Mouse (Mus musculus) cerebral cortex, adult 2 months (tissue): ENCODE results near the gene Gm9922.

ENCODE experiments used
- WGBS: fragments of 180-500 bp; shearing (Covaris S2); methylation state at CpG from one replicate; pipeline ENCODE4 v1.1.7; 2018; 5-methylcytosine and 5-hydroxymethylcytosine counted together

Gm9922 gene

DNA sequence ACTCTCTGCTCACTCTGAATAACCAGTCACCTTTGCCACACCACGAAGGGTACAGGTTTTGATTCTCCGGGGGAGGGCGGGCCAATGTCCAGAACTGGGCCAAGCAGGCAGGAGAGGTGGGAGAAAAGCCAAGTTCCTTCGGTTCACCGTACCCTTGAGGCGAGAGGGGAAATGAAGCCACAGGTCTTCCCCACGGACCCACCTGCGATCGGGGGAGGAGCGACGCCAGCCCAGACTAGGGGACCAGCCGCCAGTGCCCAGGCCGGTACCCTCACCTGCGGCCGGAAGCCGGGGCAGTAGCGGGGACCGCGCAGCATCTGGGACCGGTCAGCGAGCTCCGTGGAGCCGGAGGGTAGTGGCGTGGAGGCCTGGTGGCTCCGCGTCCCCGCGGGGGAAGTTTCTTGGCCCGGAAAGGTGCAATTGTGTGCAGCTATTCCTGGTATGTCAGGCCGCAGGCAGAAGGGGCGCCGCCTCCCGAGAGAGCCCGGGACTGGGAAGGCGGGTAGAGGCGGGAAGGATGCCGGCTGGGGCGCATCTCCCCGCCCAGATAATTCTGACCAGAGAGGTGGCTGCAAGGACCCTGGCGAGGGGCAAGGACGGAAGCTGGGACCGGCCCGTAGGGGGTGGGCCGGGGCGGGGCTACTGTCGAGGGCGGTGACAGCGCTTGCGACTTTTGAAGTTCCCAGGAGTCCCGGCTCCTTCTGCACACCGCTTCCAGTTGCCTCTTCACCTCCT, at the start of gene Gm9922, which contains the start of gene Lmo7:
TSS of gene Gm9922 (minus strand) at position 578 of the 735 bp plus-strand sequence.
TSS of gene Lmo7 (plus strand) at position 721 of the 735 bp plus-strand sequence.
- 1% methylated on average over 51 of the region's 51 CpGs for WGBS

DNA sequence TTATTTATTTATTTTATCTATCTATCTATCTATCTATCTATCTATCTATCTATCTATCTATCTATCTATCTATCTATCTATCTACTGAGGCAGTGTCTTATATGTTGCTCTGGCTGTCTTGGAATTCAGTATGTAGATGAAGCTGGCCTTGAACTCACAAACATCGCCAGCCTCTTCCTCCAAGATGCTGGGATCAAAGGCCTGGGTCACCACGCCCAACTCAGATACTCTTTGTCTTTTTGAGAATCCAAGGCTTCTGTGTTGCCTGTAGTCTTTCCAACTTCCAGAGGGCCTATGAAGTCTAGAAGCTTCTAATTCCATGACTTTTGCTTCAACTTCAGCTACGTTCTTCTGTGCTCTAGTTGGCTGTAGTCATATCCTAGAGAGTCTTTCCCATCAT, 48.8 kb upstream of the Gm9922 start:
- 96% methylated on average over 3 of the region's 3 CpGs for WGBS

DNA sequence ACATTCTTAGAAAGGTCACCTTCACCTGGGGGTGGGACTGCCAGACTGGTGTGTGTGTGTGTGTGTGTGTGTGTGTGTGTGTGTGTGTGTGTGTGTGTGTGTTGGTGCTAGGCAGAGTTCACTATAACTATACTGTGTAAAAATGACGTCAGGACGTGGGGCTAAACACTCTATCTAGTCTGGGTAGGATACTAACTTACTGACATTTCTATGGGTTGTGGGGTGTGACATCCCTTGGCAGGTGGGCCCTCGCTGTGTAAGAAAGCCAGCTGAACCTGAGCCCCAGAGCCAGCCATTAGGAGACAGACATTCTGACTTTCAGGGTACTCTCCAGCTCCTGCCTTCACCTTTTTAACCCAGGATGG, 47.5 kb upstream of the Gm9922 start:
- WGBS = 79% methylated on average over 3 of the region's 3 CpGs

DNA sequence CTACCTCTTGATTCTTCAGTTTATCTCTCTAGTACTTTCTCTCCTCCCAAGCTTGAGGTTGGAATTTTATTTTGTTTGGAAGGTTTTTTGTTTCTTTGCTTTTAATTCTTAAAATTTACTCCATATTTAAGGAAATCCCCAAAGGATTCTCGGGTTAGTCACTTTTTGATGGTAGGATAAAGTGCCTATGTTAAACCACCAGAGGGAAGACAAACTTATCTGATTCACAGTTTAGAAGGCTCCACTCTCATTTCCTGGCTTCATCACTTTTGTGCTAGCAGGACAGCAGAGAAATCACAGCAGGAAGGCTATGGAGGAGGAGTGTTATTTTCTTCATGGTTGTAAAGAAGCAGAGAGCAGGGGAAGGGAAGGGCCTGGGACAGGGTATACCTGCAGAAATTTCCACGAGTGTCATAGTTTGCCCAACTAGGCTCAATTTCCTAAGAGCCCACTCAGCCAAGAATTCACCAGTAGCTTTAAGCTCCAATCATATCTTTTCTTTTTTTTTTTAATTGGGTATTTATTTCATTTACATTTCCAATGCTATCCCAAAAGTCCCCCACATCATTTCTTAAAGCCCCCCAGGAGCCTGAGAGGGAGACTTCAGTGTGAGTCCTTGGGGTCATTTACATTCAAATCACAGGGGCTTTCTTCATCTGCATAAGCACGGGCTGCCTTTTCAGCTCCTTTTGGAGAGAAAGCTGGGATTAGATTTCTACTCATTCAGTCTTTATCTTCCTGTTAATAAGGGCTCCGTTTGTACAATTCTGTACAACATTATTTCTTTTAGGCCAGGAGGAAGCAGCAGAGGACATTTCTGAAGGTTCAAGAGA, 46.9 kb upstream of the Gm9922 start:
- WGBS = 56% methylated on average over 4 of the region's 4 CpGs

DNA sequence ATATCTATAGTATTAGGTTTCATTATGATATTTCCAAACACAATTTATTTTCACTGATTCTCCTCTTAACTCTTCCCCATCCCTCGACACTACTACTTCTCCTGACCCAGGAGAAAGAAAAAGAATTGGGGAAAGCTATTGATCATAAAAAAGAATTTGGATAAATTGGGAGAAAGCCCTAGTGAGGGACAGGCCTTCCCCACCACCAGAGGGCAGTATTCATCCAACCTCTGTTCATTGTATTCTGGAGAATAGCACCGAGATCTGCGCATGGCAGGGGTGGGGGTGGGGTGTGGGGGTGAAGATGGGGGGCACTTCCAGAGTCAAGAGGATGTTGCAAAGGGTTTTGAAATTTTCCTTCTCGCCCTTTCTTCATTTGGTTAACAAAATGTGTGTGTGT, 45.0 kb upstream of the Gm9922 start:
- WGBS = 56% methylated on average over 4 of the region's 4 CpGs

DNA sequence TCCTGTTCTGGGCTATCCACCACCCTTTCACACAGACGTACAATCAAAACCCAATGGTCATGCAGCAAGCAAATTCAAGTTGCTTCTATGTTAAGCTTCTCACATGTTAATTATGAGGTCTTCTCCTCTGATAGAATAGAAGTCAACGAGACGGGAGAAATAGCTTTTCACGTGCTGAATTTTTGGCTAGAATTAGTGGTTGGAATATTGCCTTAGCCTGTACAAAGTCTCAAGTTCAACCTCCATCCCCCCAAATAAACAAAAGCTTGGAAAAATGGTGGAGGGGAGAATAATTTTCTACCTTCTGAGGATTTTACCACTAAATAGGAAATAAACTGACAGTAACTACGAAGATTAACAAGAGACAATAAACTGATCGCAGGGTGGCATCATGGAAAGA, 42.1 kb upstream of the Gm9922 start:
- 91% methylated on average over 6 of the region's 6 CpGs for WGBS

DNA sequence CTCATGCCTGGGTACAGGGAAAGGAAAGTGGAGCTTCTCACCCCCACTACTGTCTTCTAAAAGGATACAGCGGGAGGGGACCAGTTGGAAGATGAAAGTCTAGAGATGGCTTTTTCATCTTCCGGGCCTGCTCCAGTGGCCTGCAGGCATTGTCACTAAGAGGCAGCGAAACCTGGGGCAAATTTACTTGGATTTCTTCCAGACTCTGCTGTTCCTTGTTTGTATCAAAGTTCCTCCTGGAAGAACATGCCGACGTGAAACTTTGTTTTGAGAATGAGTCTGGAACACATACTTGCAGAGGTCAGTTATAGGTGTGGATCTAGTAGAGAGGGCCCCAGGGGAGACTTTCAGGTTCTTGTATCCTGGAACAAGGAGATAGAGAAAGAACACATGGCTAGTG, 41.7 kb upstream of the Gm9922 start:
- WGBS = 82% methylated on average over 5 of the region's 5 CpGs

DNA sequence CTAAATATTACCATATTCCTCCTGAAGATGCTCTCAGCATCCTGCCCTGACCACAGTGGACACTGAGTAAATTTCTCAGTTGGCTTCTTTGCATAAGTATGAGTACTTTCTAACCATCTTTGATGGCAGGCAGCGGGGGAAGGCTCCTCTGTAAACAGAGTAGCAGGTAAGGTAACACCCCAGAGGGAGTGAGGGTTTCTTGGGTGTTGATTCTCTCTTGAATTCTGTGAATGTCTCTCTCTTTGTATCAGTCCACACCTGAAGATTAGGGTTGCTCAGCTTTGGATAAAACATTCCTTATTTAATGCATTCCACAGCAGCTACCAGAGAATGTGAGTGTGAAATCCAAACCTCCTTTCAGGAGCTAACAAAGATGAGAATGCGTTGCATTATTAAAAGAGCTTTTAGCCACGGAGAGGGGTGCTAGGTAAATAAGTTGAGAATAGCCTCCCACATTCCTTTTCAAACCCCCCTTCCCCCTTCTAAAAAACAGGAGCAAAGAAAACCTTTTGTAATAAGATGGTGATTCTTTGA, 34.2 kb upstream of the Gm9922 start:
- WGBS = 54% methylated on average over 3 of the region's 3 CpGs

DNA sequence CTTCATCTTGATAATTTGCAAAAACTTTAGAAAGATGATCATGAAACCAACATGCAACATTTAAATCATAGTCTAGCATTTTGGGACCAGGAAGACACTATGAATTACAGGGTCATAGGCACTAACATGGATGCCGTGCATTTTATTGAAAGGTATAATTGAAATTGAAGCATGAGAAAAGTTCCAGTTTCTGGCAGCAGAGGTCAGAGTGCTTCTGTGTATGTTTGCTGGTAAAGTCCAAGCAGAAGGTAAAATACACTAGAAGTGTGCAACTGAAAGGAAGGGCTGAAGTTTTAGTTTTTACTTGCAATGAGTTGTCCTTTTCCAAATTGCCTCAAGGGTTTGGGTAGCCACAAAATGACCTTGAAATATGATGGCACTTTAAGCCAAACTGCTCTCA, 32.7 kb upstream of the Gm9922 start:
- 36% methylated on average over 1 of the region's 1 CpGs for WGBS

DNA sequence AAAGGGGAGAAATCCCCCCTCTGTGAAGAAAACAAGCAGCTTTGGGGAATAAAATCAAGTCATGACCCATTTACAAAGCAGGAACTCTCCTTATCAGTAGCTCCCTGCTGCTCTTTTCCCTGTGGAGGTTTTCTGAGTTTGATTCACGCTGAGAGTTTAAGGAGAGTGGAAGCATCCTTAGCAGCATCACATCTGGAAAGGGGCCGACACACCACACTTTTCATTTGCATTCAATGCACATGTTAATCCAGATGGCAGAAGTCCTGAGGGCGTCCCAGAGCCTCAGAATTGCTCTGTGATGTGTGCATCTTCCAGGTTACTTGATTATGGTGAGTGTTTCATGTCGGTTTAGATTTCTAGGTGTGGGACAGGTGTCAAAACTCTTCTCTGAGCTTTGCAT, 25.8 kb upstream of the Gm9922 start:
- 58% methylated on average over 4 of the region's 4 CpGs for WGBS

DNA sequence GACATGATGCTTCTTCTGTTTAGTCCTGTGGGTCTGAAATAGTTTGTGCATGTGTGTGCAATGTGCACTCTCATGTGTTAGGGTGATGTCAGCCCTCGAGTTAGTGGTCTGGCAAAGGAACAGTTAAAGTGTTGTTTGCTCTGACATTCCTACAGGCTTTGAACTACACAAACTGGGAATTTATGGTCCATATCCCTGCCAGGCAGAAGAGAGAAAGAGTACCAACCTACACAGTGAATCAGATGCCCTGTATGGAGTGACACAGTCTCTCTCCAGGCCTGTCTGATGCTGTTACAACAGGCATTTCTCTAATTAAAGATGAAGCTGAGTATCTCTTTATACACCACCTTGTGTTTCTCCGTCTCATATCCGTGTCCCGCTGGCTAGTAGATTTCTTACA, 21.3 kb upstream of the Gm9922 start:
- 88% methylated on average over 4 of the region's 4 CpGs for WGBS

DNA sequence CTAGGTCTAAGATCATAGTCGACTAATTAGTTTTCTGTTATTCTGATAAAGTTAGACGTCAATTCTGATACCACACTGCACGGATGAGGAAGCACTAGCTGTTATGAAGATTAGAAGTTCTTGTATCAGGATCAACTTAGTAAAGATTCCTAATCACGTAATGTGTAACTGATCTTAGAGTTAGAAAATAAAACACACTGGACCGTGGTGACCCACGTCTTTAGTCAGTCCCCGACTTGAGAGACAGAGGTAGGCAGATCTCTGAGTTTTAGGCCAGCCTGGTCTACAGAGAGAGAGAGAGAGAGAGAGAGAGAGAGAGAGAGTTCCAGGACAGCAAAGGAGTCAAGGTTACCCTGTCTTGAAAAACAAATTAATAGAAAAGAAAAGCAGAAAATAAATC, 18.8 kb upstream of the Gm9922 start:
- 91% methylated on average over 7 of the region's 7 CpGs for WGBS

DNA sequence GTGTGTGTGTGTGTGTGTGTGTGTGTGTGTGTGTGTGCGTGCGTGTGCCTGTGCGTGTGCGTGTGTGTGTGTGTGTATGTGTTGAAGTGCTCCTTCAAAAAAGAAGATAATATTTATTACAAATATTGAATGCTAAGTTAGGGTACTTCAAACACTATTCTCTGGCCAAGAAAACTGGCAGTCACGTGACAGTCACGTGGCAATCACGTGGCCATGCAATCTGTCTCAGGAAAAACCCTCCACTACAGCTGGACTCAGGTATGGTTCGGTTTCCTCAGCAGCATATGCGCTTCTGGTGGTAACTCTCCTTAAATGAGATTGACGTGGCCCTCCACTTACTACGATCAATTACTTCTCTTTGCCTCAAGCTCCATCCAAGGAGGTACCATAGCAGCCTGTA, 18.2 kb upstream of the Gm9922 start:
- WGBS = 97% methylated on average over 11 of the region's 11 CpGs

DNA sequence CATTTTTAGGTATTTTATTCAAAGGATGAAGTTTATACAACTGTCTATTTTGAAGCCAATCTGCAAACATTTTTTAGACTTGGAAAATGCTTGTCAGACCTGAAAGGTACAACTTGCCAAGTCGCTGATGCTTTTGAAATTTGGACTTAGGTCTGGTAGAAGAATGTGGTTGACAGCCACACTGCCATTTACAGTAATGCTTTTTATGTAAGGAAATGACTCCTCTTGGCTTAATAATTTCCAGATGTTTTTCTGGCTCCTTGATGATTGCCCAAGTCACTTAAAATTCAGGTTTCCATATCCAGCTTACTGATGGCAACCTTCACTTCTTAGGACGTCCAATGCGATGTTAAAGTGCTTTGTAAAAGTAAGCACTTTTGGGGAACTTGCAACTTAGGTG, 17.0 kb upstream of the Gm9922 start:
- 82% methylated on average over 3 of the region's 3 CpGs for WGBS

DNA sequence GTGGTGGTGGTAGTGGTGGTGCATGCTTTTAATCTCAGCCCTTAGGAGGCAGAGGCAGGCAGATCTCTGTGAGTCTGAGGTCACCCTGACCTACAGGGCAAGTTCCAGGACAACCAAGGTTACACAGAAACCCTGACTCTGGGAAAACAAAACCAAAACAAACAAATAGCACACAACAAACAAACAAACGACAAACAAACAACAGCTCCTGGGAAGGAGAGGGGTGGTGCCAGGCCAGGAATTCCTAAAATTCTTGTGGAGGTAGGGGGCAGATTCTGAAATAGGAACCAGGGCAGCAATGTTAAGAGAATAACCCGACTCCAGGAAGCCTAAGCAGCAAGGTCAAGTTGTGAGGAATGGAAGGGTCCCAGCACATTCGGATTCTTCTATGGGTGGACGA, 7.9 kb upstream of the Gm9922 start:
- 80% methylated on average over 4 of the region's 4 CpGs for WGBS

DNA sequence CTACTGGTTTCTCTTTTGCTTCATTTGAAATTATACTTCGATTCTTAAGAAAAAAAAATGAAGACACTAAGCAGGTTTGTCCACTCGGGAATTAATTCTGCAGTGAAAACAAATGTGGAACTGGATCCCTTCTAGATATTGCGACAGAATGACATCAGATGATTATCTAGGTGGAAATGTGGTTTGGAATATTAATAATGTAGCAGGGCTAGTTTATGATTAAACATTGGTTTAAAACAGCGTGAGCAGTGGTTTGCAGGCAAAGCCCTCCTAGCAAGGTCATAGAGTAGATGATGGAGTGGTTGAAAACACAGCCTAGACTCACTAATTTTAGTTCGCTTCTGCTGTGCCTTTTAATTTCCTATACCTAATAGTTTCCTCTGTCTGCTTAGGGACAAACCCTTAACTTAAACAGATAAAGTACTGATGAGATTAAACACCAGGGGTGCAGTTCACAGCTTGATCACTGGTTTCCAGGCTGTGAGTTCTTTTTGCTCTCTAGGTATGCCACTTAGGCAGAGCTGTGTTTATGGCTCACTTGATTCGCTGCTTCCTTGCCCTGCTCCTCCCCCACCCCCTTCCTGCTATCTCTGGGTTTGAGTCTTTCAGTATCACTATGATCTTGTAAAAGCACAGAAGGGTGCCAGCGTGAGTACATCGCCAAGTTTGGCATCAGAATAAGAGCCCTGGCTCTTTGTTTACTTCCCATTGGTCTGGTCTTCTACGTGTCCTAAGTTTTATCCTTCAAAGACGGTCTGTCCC, 4.1 kb upstream of the Gm9922 start:
- WGBS = 52% methylated on average over 10 of the region's 10 CpGs

DNA sequence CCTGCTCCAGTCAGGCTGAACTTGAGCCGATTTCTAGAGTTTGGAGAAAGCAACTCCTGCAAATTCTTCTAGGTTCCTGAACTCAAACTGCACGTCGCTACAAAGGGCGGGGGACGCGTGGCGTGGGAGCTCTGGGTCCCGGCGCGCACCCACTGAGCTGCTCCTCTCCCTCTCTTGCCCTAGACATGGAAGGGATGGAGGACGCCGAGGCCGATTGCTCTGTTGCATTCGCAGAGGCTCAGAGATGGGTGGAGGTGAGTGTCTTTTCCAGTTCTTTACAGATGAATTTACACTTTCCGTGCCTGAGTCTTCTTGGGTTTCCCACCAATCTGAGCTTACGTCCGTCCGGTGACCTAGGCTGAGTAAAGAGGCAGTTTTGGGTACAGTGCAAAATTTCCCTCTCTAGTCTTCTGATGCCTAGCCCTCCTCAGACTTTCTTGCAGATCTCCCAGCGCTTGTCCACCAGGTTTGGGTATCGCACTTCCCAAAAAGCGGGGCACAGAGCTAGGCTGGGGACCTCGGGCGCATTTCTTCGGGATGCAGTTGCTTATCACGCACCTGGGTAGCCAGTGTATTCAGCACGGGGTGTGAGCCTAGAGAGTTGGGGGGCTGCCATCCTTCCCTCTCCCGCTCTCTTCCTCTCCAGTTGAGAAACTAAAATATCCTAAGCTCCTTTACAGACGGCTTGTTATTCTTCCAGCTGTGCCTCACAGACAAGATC, 518 bp upstream of the Gm9922 start:
- WGBS = 3% methylated on average over 28 of the region's 28 CpGs

DNA sequence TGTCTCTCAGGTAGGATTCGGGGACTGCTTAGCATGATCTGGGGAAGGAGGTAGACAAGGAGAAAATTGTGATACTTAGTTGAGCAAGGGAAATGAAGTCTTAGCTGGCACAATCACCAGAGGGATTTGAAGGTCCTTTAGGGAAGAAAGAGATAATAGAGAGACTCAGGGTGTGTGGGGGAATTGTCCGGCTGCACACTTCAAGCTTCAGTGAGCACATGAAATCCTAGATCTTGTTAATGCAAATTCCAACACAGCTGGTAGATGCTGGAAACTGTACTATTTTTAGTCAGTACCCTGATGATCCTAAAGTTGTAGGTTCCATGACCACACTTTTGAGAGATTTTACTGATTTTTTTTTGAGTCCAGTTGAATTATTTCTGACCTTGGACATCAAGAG, 15.2 kb downstream of the Gm9922 start:
- WGBS = 82% methylated on average over 2 of the region's 2 CpGs

DNA sequence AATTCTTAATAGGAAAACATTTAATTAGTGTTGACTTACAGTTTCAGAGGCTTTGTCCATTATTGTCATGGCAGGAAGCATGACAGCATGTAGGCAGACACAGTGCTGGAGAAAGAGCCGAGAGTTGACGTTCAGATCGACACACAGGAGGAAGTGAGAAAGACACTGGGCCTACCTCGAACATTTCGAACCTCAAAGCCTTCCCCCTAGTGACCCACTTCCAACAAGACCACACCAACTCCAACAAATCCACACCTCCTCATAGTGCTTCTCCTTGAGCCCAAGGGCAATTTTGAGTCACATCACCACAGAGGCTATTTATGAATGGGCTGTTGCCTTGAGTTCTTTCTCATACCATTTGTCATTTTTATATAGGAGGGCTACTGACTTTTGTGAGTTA, 22.5 kb downstream of the Gm9922 start:
- 87% methylated on average over 5 of the region's 5 CpGs for WGBS

DNA sequence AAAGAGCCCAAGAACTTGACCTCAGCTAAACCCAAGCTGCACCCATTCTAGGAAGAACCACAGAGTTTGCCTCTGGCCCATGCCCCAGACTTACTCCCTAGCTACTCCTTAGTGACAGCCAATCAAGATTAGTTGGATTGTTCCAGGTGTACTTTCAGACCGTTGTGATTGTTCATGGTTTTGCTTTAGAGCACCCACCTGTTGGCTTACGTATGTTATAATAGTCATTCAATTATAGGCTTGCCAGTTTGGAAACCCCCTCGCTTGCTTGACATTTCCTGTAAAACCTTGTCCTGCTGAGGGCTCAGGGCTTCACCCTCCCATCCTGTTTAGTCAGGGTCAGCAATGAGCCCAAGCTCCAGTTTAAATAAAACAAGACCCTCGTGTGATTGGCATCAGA, 25.1 kb downstream of the Gm9922 start:
- 79% methylated on average over 4 of the region's 4 CpGs for WGBS

DNA sequence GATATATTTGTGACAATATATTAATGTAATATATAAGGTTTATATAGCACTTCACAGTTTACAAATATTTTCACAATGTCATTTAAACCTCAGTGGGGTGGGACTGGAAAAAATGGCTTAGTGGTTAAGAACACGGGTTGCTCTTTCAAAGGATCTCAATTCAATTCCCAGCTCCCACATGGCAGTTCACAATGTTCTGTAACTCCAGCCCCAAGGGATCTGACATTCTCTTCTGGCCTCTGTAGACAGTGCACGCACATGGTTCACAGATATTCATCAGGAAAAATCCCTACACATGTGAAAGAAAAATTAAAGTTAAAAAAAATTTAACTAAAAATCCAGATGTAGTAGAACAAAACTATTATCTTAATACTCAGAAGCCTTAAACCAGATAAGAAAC, 41.2 kb downstream of the Gm9922 start:
- 90% methylated on average over 2 of the region's 2 CpGs for WGBS

DNA sequence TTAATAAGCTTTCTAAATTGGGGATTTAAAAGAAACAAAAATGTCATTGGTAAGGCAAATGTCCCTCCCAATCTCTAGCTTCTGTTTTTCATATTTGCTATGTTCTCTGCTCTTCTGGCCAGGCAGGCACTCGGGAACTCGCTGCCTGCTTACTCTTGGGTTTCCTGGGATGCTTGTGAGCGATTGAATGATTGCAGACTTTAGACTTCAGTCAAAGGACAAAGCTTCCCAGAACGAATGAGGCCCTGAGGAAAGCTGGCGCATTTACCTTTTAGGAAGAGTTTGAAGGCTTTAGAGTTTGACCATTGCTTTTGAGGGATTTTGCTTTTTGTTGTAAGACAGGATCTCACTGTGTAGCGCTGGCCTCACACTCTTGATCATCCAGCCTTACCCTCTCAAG, 41.9 kb downstream of the Gm9922 start:
- WGBS = 92% methylated on average over 6 of the region's 6 CpGs
